Comparison of ENCODE assay signal across 8 mouse cellular contexts in the genomic region with DNA sequence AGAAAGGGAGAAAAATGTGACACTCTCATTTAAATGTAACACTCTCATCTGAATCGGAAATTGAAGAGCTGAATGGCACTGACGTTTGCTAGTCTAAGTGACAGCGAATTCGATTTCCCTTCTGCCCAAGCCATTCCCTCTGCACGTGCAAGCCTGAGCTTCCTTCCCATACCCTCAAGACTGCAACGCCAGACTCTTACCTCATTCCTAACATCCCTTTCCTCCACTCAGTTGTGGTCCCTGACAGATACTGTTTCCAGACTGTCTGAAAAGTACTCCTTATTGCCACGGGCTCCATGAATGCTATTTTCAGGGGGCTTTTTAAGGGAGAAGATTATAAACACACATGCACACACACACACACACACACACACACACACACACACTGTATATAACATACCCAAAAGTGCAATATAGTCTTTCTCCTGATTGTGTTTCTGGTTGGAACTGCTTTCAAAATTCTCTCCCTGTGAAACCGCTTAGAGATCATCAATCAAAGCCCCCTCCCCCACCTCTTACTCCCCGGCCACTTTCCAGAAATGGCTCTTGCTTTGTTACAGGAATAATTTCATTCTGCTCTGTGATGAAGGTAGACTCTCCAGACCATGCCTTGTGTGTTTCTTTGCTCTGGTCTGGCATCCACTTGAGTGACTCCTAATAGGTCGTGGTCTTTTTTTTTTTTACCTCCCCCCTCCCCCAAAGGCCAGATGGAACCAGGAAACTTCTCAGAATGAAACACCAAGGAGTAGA. TPM values are rescaled to one million over a fixed set of nuclear protein-coding genes. Genes with fewer than 3 reads are reported as not detected.
A peak's percentile ranks its signal among the peaks of the same experiment; 100 is the strongest.
DNase-seq lines count a peak whose midpoint lies in the region; ATAC-seq lines count a peak whose summit lies in the region.

No protein-coding gene starts in this region.

- H3K27ac ChIP-seq in liver, embryonic 11.5 days (ENCODE audit: low read depth, low read length) = peak overlapping the region; percentile 70
- peak overlapping the region; percentile 84 for H3K27ac ChIP-seq in heart, embryonic 16.5 days (ENCODE audit: low read length)
- H3K27ac ChIP-seq in lung, embryonic 15.5 days = peak overlapping the region; percentile 98
- peak overlapping the region; percentile 98 for H3K27ac ChIP-seq in stomach, embryonic 14.5 days (ENCODE audit: low read length)

- peak overlapping the region; percentile 53 for H3K9ac ChIP-seq in liver, embryonic 11.5 days (ENCODE audit: low read depth, low read length)
- peak overlapping the region; percentile 79 for H3K9ac ChIP-seq in heart, embryonic 16.5 days (ENCODE audit: low read length)
- peak overlapping the region; percentile 83 for H3K9ac ChIP-seq in lung, embryonic 15.5 days
- H3K9ac ChIP-seq in stomach, embryonic 14.5 days (replicated peaks; ENCODE audit: low read depth, low read length) = peak overlapping the region; percentile 26; the same call in 1 of the 2 replicates

- peak overlapping the region; percentile 89 for H3K4me2 ChIP-seq in liver, embryonic 11.5 days
- H3K4me2 ChIP-seq in heart, embryonic 16.5 days (ENCODE audit: low read depth, low read length) = peak overlapping the region; percentile 78
- peak overlapping the region; percentile 63 for H3K4me2 ChIP-seq in lung, embryonic 15.5 days
- peak overlapping the region; percentile 62 for H3K4me2 ChIP-seq in stomach, embryonic 14.5 days (replicated peaks; ENCODE audit: low read depth, low read length)

- ATAC-seq in liver, embryonic 11.5 days (replicated peaks; ENCODE audit: low FRiP score) = peak; percentile 21; the same call in 1 of the 2 replicates
- peak; percentile 59 for ATAC-seq in heart, embryonic 16.5 days (replicated peaks; ENCODE audit: extremely low read depth, insufficient read depth, low FRiP score)
- peak; percentile 59 for ATAC-seq in lung, embryonic 15.5 days (ENCODE audit: borderline replicate concordance, extremely low read depth, low FRiP score, low TSS enrichment)
- peak; percentile 56 for ATAC-seq in stomach, embryonic 14.5 days (ENCODE audit: insufficient number of reproducible peaks, insufficient read depth, low FRiP score, low read depth)

- H3K4me1 ChIP-seq in liver, embryonic 11.5 days (replicated peaks; ENCODE audit: control insufficient read depth, insufficient read depth, low read length) = peaks cover 2% of the 10 kb centered on the region; the same call in 1 of the 2 replicates
- peaks cover 7% of the 10 kb centered on the region for H3K4me1 ChIP-seq in heart, embryonic 16.5 days (ENCODE audit: control insufficient read depth, insufficient read depth, low read length)
- peaks cover 18% of the 10 kb centered on the region for H3K4me1 ChIP-seq in lung, embryonic 15.5 days
- H3K4me1 ChIP-seq in stomach, embryonic 14.5 days (ENCODE audit: control insufficient read depth, insufficient read depth, low read length) = peaks cover 28% of the 10 kb centered on the region

- WGBS in liver, embryonic 11.5 days = 9% methylated on average over 10 of the region's 10 CpGs
- 3% methylated on average over 10 of the region's 10 CpGs for WGBS in heart, embryonic 16.5 days
- 2% methylated on average over 10 of the region's 10 CpGs for WGBS in lung, embryonic 15.5 days
- 2% methylated on average over 10 of the region's 10 CpGs for WGBS in stomach, embryonic 14.5 days

- DNase-seq in liver, embryonic 11.5 days (ENCODE audit: low spot score) = no peak
- no peak for DNase-seq in liver
- DNase-seq in ovary, postnatal 14 days (ENCODE audit: low spot score) = no peak
- no peak for DNase-seq in left cerebral cortex, adult 8-10 months (ENCODE audit: low spot score in 2 of 2)
- no peak for DNase-seq in gastrocnemius, postnatal 4 days (ENCODE audit: low spot score in 2 of 2)

- no peaks in the 10 kb centered on the region for H3K27me3 ChIP-seq in liver, embryonic 11.5 days (replicated peaks; ENCODE audit: control insufficient read depth, insufficient read depth, low read length)
- H3K27me3 ChIP-seq in heart, embryonic 16.5 days (ENCODE audit: control insufficient read depth, insufficient read depth, low read length) = no peaks in the 10 kb centered on the region
- H3K27me3 ChIP-seq in lung, embryonic 15.5 days = no peaks in the 10 kb centered on the region
- no peaks in the 10 kb centered on the region for H3K27me3 ChIP-seq in stomach, embryonic 14.5 days (ENCODE audit: control insufficient read depth, insufficient read depth, low read length)

- peak overlapping the region; percentile 71 for H3K4me3 ChIP-seq in liver, embryonic 11.5 days (ENCODE audit: low read depth, low read length)
- H3K4me3 ChIP-seq in heart, embryonic 16.5 days (ENCODE audit: low read length) = peak overlapping the region; percentile 82
- H3K4me3 ChIP-seq in lung, embryonic 15.5 days = peak overlapping the region; percentile 77
- peak overlapping the region; percentile 72 for H3K4me3 ChIP-seq in stomach, embryonic 14.5 days (ENCODE audit: low read depth, low read length)

- H3K36me3 ChIP-seq in liver, embryonic 11.5 days (ENCODE audit: control insufficient read depth, insufficient read depth, low read length) = no peaks in the 10 kb centered on the region
- H3K36me3 ChIP-seq in heart, embryonic 16.5 days (ENCODE audit: control insufficient read depth, insufficient read depth) = no peaks in the 10 kb centered on the region
- no peaks in the 10 kb centered on the region for H3K36me3 ChIP-seq in lung, embryonic 15.5 days
- no peaks in the 10 kb centered on the region for H3K36me3 ChIP-seq in stomach, embryonic 14.5 days (ENCODE audit: control insufficient read depth, insufficient read depth, low read length)

- H3K9me3 ChIP-seq in liver, embryonic 11.5 days (ENCODE audit: control insufficient read depth, low read length) = no peaks in the 10 kb centered on the region; the same call in 1 of the 2 replicates
- no peaks in the 10 kb centered on the region for H3K9me3 ChIP-seq in heart, embryonic 16.5 days (replicated peaks; ENCODE audit: control insufficient read depth, low read length)
- no peaks in the 10 kb centered on the region for H3K9me3 ChIP-seq in lung, embryonic 15.5 days
- H3K9me3 ChIP-seq in stomach, embryonic 14.5 days (ENCODE audit: control insufficient read depth, low read depth, low read length) = no peaks in the 10 kb centered on the region

RNA-seq across cellular contexts. Expression of gene Arhgap28, which starts 0.8 kb away (rescaled TPM):
- polyA plus RNA-seq in liver, embryonic 11.5 days (2014; fragmentation: Nextera tagmentation; extraction: Ambion mirVana) = 16.5 and 20.7 TPM in 2 replicates
- polyA plus RNA-seq in heart, embryonic 16.5 days (2015; fragmentation: Nextera tagmentation; extraction: Ambion mirVana) = 10.5 and 11.6 TPM in 2 replicates
- polyA plus RNA-seq in lung, embryonic 15.5 days (2015; fragmentation: Nextera tagmentation; extraction: Ambion mirVana) = 46.1 and 47.2 TPM in 2 replicates
- 43.3 and 45.3 TPM in 2 replicates for polyA plus RNA-seq in stomach, embryonic 14.5 days (2014; fragmentation: Nextera tagmentation; extraction: Ambion mirVana)
- total RNA-seq in left cerebral cortex, adult 8-10 months (2022) = under 1 TPM; 0.51 to 0.68 (median 0.62) TPM
- 10 to 100 TPM; 27.5 to 30.4 TPM for total RNA-seq in gastrocnemius, postnatal 4 days (2021)

Comparison
In these comparisons a context has a peak if more than half of its experiments do, and no peak if none do; other contexts are left out.
1. H3K9ac ChIP-seq: peak in every context shown above with its lines; median percentile 83 in lung, embryonic 15.5 days; 79 in heart, embryonic 16.5 days; 53 in liver, embryonic 11.5 days; 26 in stomach, embryonic 14.5 days.